Mouse (Mus musculus) embryonic fibroblast, embryonic 13.5 days (primary cell): ENCODE measurements around the gene Hsdl1.

Experiments used
- CTCF ChIP-seq: IDR thresholded peaks from 2 replicates; pipeline ENCODE4 v1.5.1; 2011; ENCODE audit warnings: mild to moderate bottlenecking, control low read depth, low read length, moderate library complexity, borderline replicate concordance; ENCODE audit not compliant: insufficient read depth
- POLR2A ChIP-seq: IDR thresholded peaks from 2 replicates; pipeline ENCODE4 v1.6.1; 2011; ENCODE audit warnings: low read depth, mild to moderate bottlenecking, control low read depth, low read length, moderate library complexity

GRCm38 (mm10) chr8:119568251-119568650 lies 6.7 kb downstream of the Hsdl1 start:
- TF ChIP-seq CTCF (no peak), POLR2A (no peak)
